Mouse (Mus musculus) embryonic fibroblast, embryonic 13.5 days (primary cell): ENCODE measurements around the gene Ralgps1. TPM values are rescaled to one million over a fixed set of nuclear protein-coding genes. Genes with fewer than 3 reads are reported as not detected.

Experiments used
- H3K27ac ChIP-seq: 2 replicates; pipeline ENCODE4 v1.5.1; 2012; ENCODE audit warnings: low read length, control low read depth, inconsistent platforms; ENCODE audit not compliant: insufficient read depth
- H3K4me1 ChIP-seq: 2 replicates; pipeline ENCODE4 v1.6.1; 2011; ENCODE audit warnings: low read length; ENCODE audit not compliant: control insufficient read depth, insufficient read depth
- H3K4me3 ChIP-seq: 2 replicates; pipeline ENCODE4 v1.5.1; 2011; ENCODE audit warnings: mild to moderate bottlenecking, control low read depth, low read length; ENCODE audit not compliant: insufficient read depth
- CTCF ChIP-seq: IDR thresholded peaks from 2 replicates; pipeline ENCODE4 v1.5.1; 2011; ENCODE audit warnings: mild to moderate bottlenecking, control low read depth, low read length, moderate library complexity, borderline replicate concordance; ENCODE audit not compliant: insufficient read depth
- POLR2A ChIP-seq: IDR thresholded peaks from 2 replicates; pipeline ENCODE4 v1.6.1; 2011; ENCODE audit warnings: low read depth, mild to moderate bottlenecking, control low read depth, low read length, moderate library complexity
- polyA plus RNA-seq: library from polyadenylated mRNA; stranded (reverse); fragments of >200 nt; gene quantifications from 2 replicates; pipeline ENCODE4 v1.2.4, GENCODE M21; 2011; ENCODE audit warnings: low read depth; ENCODE audit not compliant: missing spikeins, insufficient read length

Gene Ralgps1
- polyA plus RNA-seq = 4.0 and 4.1 TPM in 2 replicates

DNA sequence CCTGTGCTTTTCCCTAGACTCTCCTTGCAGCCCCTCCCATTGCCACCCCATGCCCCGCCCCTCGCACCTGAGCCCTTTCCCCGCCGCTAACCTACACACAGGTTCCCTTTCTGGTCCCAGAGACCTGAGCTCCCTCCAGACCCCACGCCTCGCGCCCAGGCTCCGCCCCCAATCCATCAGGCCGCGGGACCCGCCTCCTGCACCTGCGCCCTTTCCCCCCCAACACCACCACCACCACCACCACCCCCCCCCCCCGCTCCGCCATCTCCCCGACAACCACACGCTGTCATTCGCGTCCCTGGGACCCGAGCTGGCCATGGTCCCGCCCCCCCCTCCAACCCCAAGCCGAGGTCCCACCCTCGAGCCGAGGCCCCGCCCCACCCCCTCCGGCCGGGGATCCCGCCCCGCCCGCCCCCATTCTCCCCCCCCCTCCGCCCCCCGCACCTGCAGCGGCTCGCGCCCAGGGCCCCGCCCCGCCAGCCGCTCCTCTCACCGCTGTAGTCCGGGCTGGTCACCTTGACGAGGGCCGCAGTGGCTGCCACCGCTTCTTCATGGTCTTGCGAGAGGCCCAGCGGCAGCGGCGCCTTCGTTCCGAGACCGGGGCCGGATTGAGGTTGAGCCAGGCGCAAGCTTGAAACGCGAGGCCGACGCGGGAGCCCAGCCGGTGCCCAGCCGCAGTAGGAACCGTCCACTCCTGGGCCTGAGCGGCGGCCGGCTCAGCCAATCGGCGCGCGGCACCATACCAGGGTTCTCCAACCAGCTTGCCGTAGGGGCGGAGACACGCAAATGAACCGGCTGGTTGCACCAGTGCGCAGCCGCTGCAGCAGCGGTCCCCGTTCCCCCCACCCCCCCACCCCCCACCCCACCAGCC lies at the start of gene Ralgps1:
Gene Ralgps1, minus strand, starts transcription at position 710 of the 871 bp plus-strand sequence.
- peaks cover 4% of the 10 kb centered on the region; the same call in 1 of the 2 replicates for H3K4me1 ChIP-seq
- H3K27ac ChIP-seq = no peak within 1 kb of the TSS
- peak within 1 kb of the TSS; percentile 71 for H3K4me3 ChIP-seq
- TF ChIP-seq POLR2A = peak; percentile 42
- no peak for TF ChIP-seq CTCF

GRCm38 (mm10) chr2:33417454-33417853 lies 46.2 kb upstream of the Ralgps1 start:
- Histone ChIP-seq H3K4me3 (no peak overlapping the region), H3K4me1 (no peaks in the 10 kb centered on the region; the same call in 1 of the 2 replicates), H3K27ac (no peak overlapping the region)
- no peak for TF ChIP-seq CTCF
- TF ChIP-seq POLR2A = no peak

DNA sequence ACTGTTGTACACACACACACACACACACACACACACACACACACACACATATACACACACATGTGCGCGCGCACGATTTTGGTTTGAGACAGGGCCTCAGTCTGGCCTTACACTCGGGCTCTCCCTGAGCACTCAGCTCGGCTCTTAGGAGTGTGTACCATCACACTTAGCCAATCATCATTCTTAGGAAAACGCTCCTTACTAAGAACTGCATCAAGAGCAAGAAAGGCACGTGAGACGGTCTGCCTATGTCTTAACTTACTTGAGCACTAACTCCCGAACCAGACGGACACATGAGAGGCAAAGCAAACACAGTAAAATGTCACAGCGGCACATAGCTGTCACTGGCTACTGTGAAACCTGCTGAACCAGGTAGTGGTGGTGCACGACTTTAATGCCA lies 42.7 kb upstream of the Ralgps1 start:
- Histone ChIP-seq H3K4me1 (no peaks in the 10 kb centered on the region), H3K4me3 (no peak overlapping the region), H3K27ac (no peak overlapping the region)
- TF ChIP-seq CTCF (no peak), POLR2A (no peak)

GRCm38 (mm10) chr2:33412111-33412510 lies 40.8 kb upstream of the Ralgps1 start:
- Histone ChIP-seq H3K27ac (no peak overlapping the region), H3K4me1 (no peaks in the 10 kb centered on the region), H3K4me3 (no peak overlapping the region)
- TF ChIP-seq CTCF (no peak), POLR2A (no peak)

DNA sequence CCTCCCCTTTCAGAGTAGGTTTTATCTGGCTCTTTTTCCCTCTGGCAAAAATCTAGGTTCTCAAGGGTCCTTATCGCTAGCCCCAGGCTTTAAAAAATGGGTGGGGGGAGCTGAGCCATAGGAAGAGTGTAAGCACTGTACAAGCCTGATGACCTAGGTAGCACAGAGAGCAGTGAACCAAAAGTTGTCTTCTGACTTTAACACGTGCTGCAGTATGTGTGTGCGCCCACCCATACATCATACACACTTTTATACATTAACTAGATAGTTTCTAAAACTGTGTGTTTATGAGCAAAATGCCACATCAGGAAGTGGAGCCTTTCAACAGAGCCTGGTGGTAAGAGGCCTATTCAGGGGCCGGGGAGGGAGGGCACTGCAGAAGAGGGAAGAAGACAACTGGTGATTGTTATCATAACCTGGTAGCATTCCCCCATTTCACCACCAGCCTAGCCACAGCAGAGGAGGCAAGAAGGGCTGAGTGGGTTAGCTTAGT lies 32.3 kb upstream of the Ralgps1 start:
- H3K4me3 ChIP-seq = no peak overlapping the region
- H3K4me1 ChIP-seq = no peaks in the 10 kb centered on the region
- no peak for TF ChIP-seq CTCF
- TF ChIP-seq POLR2A = no peak
- H3K27ac ChIP-seq = no peak overlapping the region

- Histone ChIP-seq H3K4me1 (no peaks in the 10 kb centered on the region), H3K4me3 (no peak overlapping the region), H3K27ac (no peak overlapping the region)
- TF ChIP-seq POLR2A = no peak
- no peak for TF ChIP-seq CTCF
These were observed 31.4 kb upstream of the Ralgps1 start for GRCm38 (mm10) chr2:33402638-33403037.

DNA sequence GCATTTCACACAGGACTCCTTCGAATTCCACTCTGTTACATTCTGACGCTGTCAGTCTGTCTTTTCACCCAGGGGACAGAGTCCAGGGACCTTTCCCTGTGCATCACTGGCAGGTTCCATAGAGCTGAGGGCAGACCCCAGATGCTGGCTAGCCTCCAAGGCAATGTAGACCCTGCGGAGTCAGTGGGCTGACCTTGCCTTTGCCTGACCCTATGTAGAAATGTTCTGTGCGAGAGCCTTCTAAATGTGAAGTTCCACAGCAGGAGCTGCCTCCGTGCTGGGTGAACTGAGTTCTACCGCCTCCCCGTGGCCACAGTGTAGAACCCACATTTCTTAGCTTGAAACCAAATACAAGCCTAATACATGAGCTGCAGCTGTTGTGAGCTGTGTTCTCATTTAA lies 30.9 kb upstream of the Ralgps1 start:
- H3K27ac ChIP-seq = no peak overlapping the region
- TF ChIP-seq POLR2A (no peak), CTCF (peak; percentile 66; the same call in 1 of the 2 replicates)
- H3K4me3 ChIP-seq = no peak overlapping the region
- no peaks in the 10 kb centered on the region for H3K4me1 ChIP-seq

DNA sequence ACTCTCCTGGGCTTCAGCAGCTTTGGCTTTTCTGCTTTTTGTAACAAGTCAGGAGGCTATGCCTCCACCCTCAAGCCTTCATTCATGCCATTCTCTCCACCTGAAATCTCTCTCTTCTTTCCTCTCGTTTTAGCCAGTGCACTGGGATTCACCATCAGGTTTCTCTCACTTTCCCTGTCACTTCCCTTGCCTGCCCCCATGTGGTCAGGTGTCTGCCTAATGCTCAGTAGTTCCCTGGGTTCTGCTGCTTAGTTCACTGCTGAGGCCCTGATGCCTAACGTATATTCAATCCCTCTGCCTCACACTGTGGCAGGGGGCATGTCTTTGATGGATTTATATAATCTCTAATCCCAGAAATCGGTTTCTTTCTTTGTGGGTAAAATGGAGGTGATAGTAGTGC lies 29.9 kb upstream of the Ralgps1 start:
- TF ChIP-seq CTCF = peak; percentile 36; the same call in 1 of the 2 replicates
- TF ChIP-seq POLR2A = no peak
- Histone ChIP-seq H3K27ac (no peak overlapping the region), H3K4me1 (no peaks in the 10 kb centered on the region), H3K4me3 (no peak overlapping the region)

DNA sequence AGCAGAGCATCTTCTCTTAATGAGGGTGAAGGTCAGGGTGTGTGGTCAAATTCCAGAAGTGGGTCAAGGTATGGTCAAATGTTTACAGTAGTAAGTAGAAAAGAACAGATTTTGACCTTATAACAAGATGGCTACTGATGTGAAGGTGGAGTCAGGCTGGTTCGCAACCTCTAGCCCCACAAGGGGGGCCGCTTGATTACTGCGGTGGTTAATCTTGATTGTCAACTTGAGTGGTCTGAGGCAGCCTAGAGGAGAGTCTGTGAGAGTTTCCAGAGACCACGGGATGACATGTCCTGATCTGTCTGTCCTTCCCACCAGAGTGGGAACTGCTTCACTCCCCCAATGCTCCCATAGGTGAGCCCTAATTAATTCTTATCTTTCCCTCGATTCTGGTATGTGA lies 29.3 kb upstream of the Ralgps1 start:
- Histone ChIP-seq H3K27ac (no peak overlapping the region), H3K4me3 (no peak overlapping the region), H3K4me1 (no peaks in the 10 kb centered on the region)
- TF ChIP-seq POLR2A (no peak), CTCF (no peak)

GRCm38 (mm10) chr2:33399091-33399490 lies 27.8 kb upstream of the Ralgps1 start:
- Histone ChIP-seq H3K4me1 (no peaks in the 10 kb centered on the region), H3K27ac (no peak overlapping the region), H3K4me3 (no peak overlapping the region)
- TF ChIP-seq CTCF = no peak
- no peak for TF ChIP-seq POLR2A
